ENCODE assay signal across 9 mouse cellular contexts in genomic region chr9:66322010-66322931, GRCm38 (mm10). TPM values are rescaled to one million over a fixed set of nuclear protein-coding genes. Genes with fewer than 3 reads are reported as not detected.
DNase-seq lines count a peak whose midpoint lies in the region; ATAC-seq lines count a peak whose summit lies in the region.
"Had no signal": no experiment of that assay in that cellular context is flagged by ENCODE, and none has a peak within 500 bp of the region (broad histone marks: within the 10 kb centered on the region; RNA-seq: fewer than 3 reads in every experiment).

No protein-coding gene starts in this region.

- no peaks in the 10 kb centered on the region for H3K9me3 ChIP-seq in hindbrain, embryonic 16.5 days (ENCODE audit: control insufficient read depth, low read length)
- H3K9me3 ChIP-seq in intestine, embryonic 15.5 days = no peaks in the 10 kb centered on the region
- H3K9me3 ChIP-seq: embryonic facial prominence, embryonic 12.5 days had no signal

- peak; percentile 43 to 51 for DNase-seq in left cerebral cortex, adult 18-20 months (ENCODE audit: low spot score in 2 of 2)
- no peak for DNase-seq in left cerebral cortex, adult 11 months (ENCODE audit: low spot score)
- DNase-seq in cerebellum, postnatal 10 days = peak; percentile 93 to 95
- DNase-seq in kidney, postnatal 14 days = peak; percentile 84
- peak; percentile 19 to 25 for DNase-seq in right cerebral cortex, postnatal 36 days (ENCODE audit: low spot score in 2 of 2)
- DNase-seq: liver had no signal

- H3K4me2 ChIP-seq in hindbrain, embryonic 16.5 days (ENCODE audit: low read length) = no peak overlapping the region
- no peak overlapping the region for H3K4me2 ChIP-seq in intestine, embryonic 15.5 days (replicated peaks)
- H3K4me2 ChIP-seq: embryonic facial prominence, embryonic 12.5 days had no signal

- H3K4me3 ChIP-seq in hindbrain, embryonic 16.5 days (ENCODE audit: low read length) = no peak overlapping the region
- no peak overlapping the region for H3K4me3 ChIP-seq in intestine, embryonic 15.5 days (replicated peaks)
- H3K4me3 ChIP-seq: embryonic facial prominence, embryonic 12.5 days had no signal

- no peaks in the 10 kb centered on the region for H3K36me3 ChIP-seq in hindbrain, embryonic 16.5 days (ENCODE audit: control insufficient read depth, insufficient read depth, low read length)
- no peaks in the 10 kb centered on the region for H3K36me3 ChIP-seq in intestine, embryonic 15.5 days
- H3K36me3 ChIP-seq: embryonic facial prominence, embryonic 12.5 days had no signal

- no peaks in the 10 kb centered on the region for H3K27me3 ChIP-seq in hindbrain, embryonic 16.5 days (replicated peaks; ENCODE audit: control insufficient read depth, insufficient read depth, low read length)
- no peaks in the 10 kb centered on the region for H3K27me3 ChIP-seq in intestine, embryonic 15.5 days (replicated peaks)
- H3K27me3 ChIP-seq: embryonic facial prominence, embryonic 12.5 days had no signal

- H3K9ac ChIP-seq in hindbrain, embryonic 16.5 days (ENCODE audit: low read depth, low read length) = no peak overlapping the region
- no peak overlapping the region for H3K9ac ChIP-seq in intestine, embryonic 15.5 days
- H3K9ac ChIP-seq: embryonic facial prominence, embryonic 12.5 days had no signal

- no peak overlapping the region for H3K27ac ChIP-seq in hindbrain, embryonic 16.5 days (ENCODE audit: low read depth, low read length)
- H3K27ac ChIP-seq in intestine, embryonic 15.5 days = no peak overlapping the region
- H3K27ac ChIP-seq: embryonic facial prominence, embryonic 12.5 days had no signal

- WGBS in hindbrain, embryonic 16.5 days = 74% methylated on average over 7 of the region's 7 CpGs
- 86% methylated on average over 7 of the region's 7 CpGs for WGBS in intestine, embryonic 15.5 days

- H3K4me1 ChIP-seq in hindbrain, embryonic 16.5 days (ENCODE audit: control insufficient read depth, insufficient read depth, low read depth, low read length) = no peaks in the 10 kb centered on the region
- H3K4me1 ChIP-seq in intestine, embryonic 15.5 days (replicated peaks) = no peaks in the 10 kb centered on the region
- H3K4me1 ChIP-seq: embryonic facial prominence, embryonic 12.5 days had no signal

- no peak for ATAC-seq in hindbrain, embryonic 16.5 days
- no peak for ATAC-seq in intestine, embryonic 15.5 days

RNA-seq across cellular contexts. Expression of gene Herc1, which starts 28.0 kb away (rescaled TPM):
- 100 to 1,000 TPM; 110 to 114 TPM for total RNA-seq in left cerebral cortex, adult 18-20 months (2021)
- 39.4 and 39.8 TPM in 2 replicates for polyA plus RNA-seq in hindbrain, embryonic 16.5 days (2015; fragmentation: Nextera tagmentation; extraction: Ambion mirVana)
- 16.6 and 18.0 TPM in 2 replicates for polyA plus RNA-seq in intestine, embryonic 15.5 days (2015; fragmentation: Nextera tagmentation; extraction: Ambion mirVana)
